Mouse (Mus musculus) olfactory bulb, adult 2 months (tissue): ENCODE data around the gene Zcchc7. TPM values are rescaled to one million over a fixed set of nuclear protein-coding genes. Genes with fewer than 3 reads are reported as not detected.

ENCODE experiments used
- H3K27ac ChIP-seq: fragments of 200-500 bp; 2 replicates; pipeline ENCODE4 v1.5.1; 2012; ENCODE audit warnings: low read depth, low read length; ENCODE audit not compliant: insufficient read depth
- H3K4me1 ChIP-seq: fragments of 200-500 bp; 2 replicates; pipeline ENCODE4 v1.6.1; 2012; ENCODE audit warnings: low read length; ENCODE audit not compliant: control insufficient read depth, insufficient read depth
- H3K4me3 ChIP-seq: fragments of 200-500 bp; 2 replicates; pipeline ENCODE4 v1.5.1; 2012; ENCODE audit warnings: mild to moderate bottlenecking, low read depth, low read length, moderate library complexity; ENCODE audit not compliant: insufficient read depth
- CTCF ChIP-seq: fragments of 200-500 bp; IDR thresholded peaks from 2 replicates; pipeline ENCODE4 v1.5.1; 2012; ENCODE audit warnings: low read depth, mild to moderate bottlenecking, low read length, moderate library complexity; ENCODE audit not compliant: insufficient read depth
- POLR2A ChIP-seq: fragments of 200-500 bp; IDR thresholded peaks from 2 replicates; pipeline ENCODE4 v1.6.1; 2012; ENCODE audit warnings: mild to moderate bottlenecking, low read depth, low read length, moderate library complexity; ENCODE audit not compliant: insufficient read depth
- WGBS: fragments of 180-500 bp; shearing (Covaris S2); methylation state at CpG from one replicate; pipeline ENCODE4 v1.1.7; 2018; 5-methylcytosine and 5-hydroxymethylcytosine counted together
- polyA plus RNA-seq: library from polyadenylated mRNA; stranded (reverse); fragments of >200 nt; gene quantifications from 2 replicates; pipeline ENCODE4 v1.2.4, GENCODE M21; 2012; ENCODE audit warnings: low replicate concordance; ENCODE audit not compliant: missing spikeins, insufficient read depth, insufficient read length

The Zcchc7 gene
- polyA plus RNA-seq, 1 experiment, result not detected

DNA sequence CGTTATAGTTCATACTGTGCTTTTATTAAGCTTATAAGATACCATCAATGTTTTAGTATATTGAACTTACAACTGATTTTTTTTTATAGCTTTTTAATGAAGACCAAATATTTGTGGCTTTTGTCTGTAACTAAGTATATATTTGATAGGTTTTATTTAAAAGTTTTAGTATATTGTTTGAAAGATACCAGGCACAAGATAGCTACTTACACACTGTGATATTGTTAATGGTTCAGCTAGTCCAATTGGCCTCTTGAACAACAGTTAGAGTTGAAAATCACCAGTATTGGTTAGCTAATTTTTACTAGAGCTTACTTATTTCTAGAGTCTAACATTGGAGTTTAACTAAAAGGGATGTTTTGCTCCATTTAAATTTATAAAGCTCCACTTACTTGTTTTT is 25.8 kb downstream of the Zcchc7 start:
- Histone ChIP-seq H3K27ac (no peak overlapping the region), H3K4me1 (0 out of 2 replicates have a peak, but pooled peaks cover 3% of the 10 kb centered on the region), H3K4me3 (no peak overlapping the region)
- WGBS, result 85% methylated on average over 1 of the region's 1 CpGs
- no peak for TF ChIP-seq CTCF
- no peak for TF ChIP-seq POLR2A

DNA sequence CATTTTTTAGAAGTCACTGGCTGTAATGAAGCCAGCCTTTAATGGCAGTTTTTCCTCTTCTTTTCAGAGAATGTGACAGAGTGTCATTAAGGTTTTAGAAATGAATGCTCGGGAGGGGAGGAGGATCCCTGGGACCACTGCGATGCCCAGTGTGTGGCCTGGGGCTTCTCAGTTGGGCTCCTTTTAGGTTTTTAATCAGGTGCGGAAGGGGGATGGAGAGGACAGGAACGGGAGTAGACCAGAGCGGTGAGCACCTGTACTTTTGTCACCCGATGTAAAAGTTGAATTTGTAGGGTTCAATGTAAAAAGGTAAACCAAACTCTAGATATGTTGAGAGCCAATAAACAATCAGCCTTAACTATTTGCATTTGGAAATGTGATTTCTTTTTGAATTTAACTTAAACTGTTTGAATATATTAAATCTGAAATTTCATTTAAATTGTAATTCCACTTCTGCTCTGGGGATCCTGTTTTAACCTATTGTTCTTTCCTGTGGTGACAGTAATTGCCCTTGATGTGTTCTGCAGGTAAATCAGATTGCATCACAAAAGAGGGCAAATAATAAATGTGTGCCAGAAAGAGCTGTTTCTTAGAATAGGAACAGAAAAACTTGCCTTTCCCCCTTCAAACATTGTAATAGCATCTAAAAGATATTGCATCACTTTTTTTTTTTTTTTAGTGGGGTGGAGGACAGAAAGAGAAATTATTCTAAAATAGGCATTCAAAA is 28.1 kb downstream of the Zcchc7 start:
- 59% methylated on average over 6 of the region's 6 CpGs for WGBS

DNA sequence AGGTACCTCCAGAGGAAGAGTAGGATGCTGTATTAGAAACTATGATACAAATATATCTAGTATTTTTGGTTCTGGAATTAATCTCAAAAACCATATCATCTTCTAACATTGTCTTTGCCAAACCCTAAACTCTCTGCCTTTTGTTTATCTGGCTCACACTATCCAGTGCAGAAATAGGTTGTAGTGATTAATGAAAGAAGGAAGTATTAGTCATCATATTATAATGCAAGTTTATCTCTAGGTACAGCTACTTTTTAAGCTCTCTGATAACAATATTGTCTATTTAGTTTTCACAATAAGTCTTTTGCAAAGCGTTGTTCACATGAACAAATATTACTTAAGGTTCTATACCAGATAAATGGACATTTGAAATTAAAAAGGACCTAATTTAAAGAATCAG is 57.2 kb downstream of the Zcchc7 start:
- no peak overlapping the region for H3K4me3 ChIP-seq
- H3K27ac ChIP-seq, result no peak overlapping the region
- no peaks in the 10 kb centered on the region for H3K4me1 ChIP-seq
- no peak for TF ChIP-seq POLR2A
- WGBS, result 84% methylated on average over 1 of the region's 1 CpGs

More for the DNA sequence above, 28.1 kb downstream of the Zcchc7 start:
- Histone ChIP-seq H3K4me1 (0 out of 2 replicates have a peak, but pooled peaks cover 3% of the 10 kb centered on the region), H3K4me3 (no peak overlapping the region), H3K27ac (no peak overlapping the region)
- TF ChIP-seq POLR2A (no peak), CTCF (no peak)

DNA sequence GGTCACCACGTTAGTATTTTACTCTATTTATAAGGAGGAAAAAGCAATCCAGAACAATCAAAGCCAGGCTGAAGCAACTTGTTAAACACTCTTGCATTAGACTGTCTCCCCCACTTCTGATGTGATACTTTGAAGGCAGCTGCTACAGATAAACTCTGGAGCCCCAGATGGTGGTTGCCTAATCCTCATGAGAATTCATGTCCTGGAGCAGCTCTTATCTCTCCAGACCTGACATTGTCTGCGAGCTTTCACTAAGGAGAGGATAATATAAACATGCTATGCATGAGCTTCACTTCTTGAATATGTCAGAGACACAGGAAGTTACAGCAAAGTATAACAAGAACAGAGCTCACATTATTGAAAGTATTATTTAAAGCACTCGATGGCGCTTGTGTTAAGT is 58.1 kb downstream of the Zcchc7 start:
- TF ChIP-seq CTCF, result no peak
- TF ChIP-seq POLR2A, result no peak
- H3K4me3 ChIP-seq, result no peak overlapping the region
- 57% methylated on average over 4 of the region's 4 CpGs for WGBS
- H3K4me1 ChIP-seq, result no peaks in the 10 kb centered on the region
- H3K27ac ChIP-seq, result no peak overlapping the region

DNA sequence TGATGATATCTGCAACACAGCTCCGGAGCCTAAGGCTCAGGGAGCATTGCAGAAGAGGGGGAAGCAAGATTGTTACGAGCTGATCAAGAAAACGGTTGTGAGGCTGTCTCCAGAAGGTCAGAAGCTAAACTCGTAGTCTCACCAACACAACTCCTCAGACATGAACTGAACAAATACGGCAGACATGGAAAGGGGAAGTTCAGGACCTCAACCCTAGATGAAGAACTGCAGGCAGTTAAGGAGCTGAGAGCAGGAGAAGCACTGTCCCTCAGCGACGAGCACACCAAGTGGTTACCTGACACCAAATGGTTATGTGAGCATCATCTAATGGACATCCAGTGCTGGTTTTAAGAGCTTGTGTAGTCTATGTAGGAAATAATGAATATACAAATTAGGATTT is 60.9 kb downstream of the Zcchc7 start:
- TF ChIP-seq CTCF (no peak), POLR2A (no peak)
- H3K27ac ChIP-seq, result no peak overlapping the region
- H3K4me3 ChIP-seq, result no peak overlapping the region
- H3K4me1 ChIP-seq, result no peaks in the 10 kb centered on the region
- WGBS, result 90% methylated on average over 7 of the region's 7 CpGs

DNA sequence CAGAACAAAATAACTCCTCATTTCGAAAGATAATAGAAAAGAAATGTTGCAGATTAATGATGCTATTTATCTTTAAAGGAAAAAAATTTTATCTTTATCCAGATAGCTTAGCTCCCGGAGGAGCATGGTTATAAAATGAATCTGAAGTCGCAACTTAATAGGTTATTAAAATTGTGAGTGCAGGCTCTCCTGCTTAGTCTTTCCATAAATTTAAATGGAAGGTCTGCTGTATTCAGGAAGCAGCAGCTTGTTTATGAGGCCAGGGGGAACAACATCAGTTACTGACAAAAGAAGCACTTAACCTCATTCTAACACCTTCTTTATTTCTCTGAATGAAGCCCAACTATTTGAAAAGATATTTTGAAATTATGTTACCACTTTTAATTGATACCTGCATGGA is 74.9 kb downstream of the Zcchc7 start:
- H3K4me1 ChIP-seq, result no peaks in the 10 kb centered on the region
- TF ChIP-seq CTCF (no peak), POLR2A (no peak)
- no peak overlapping the region for H3K4me3 ChIP-seq
- H3K27ac ChIP-seq, result no peak overlapping the region
- 70% methylated on average over 3 of the region's 3 CpGs for WGBS

DNA sequence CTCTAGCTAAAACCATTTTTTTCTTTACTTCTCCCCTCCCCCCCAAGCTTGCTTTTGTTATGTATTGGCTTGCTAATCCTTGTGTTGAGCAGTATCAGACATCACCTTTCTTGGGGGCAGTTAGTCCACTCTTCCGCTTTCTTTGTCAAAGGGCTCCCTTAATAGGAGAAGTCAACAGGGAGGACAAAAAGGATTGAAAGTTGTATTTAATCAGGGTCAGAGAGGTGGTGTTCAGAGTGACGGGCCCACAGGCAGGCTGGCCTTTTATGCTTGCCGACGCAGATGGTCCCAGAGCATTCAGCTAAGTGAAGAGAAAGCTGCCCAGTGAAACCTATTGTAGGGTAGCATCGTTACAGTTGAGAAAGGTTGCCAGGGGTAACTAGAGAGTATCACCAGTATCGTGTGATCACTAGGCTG is 96.2 kb downstream of the Zcchc7 start:
- 56% methylated on average over 6 of the region's 6 CpGs for WGBS
- H3K4me1 ChIP-seq, result peaks cover 3% of the 10 kb centered on the region; the same call in 1 of the 2 replicates
- H3K4me3 ChIP-seq, result no peak overlapping the region
- TF ChIP-seq POLR2A (no peak), CTCF (no peak)
- H3K27ac ChIP-seq, result no peak overlapping the region

DNA sequence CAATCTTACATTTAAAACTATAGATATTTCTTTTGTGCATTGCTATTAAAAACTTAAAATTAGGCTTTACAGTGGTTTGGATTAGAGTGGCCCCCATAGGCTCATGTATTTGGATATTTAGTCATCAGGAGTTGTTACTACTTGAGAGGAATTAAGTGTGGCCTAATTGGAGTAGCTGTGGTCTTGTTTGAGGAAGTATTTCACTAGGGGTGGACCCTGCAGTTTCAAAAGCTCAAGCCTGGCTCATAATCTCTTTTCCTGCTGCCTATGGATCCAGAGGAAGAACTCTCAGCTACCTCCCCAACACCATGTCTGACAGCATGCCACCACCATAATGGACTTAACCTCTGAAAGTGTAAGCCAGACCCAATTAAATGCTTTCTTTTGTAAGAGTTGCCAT is 115.9 kb downstream of the Zcchc7 start:
- TF ChIP-seq POLR2A, result no peak
- TF ChIP-seq CTCF, result no peak
- no peak overlapping the region for H3K4me3 ChIP-seq
- no peaks in the 10 kb centered on the region for H3K4me1 ChIP-seq
- H3K27ac ChIP-seq, result no peak overlapping the region

DNA sequence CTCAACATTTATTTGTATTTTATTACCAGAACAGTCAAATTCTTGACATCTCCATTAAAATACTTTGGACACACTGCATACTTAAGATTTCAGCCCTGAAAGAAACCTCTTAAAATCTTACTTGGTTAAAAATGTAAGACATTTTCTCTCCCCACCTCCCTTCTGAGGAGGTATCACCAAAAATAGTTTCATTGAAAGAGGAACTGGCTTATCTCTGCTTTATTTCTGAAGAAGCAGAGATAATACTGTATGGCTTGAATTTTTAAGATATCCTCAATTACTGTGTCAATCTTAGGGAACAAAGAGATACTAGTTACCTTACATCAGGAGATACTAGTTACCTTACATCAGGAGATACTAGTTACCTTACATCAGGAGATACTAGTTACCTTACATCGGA is 116.4 kb downstream of the Zcchc7 start:
- Histone ChIP-seq H3K4me1 (no peaks in the 10 kb centered on the region), H3K27ac (no peak overlapping the region), H3K4me3 (no peak overlapping the region)
- WGBS, result 95% methylated on average over 1 of the region's 1 CpGs
- TF ChIP-seq POLR2A (no peak), CTCF (no peak)

DNA sequence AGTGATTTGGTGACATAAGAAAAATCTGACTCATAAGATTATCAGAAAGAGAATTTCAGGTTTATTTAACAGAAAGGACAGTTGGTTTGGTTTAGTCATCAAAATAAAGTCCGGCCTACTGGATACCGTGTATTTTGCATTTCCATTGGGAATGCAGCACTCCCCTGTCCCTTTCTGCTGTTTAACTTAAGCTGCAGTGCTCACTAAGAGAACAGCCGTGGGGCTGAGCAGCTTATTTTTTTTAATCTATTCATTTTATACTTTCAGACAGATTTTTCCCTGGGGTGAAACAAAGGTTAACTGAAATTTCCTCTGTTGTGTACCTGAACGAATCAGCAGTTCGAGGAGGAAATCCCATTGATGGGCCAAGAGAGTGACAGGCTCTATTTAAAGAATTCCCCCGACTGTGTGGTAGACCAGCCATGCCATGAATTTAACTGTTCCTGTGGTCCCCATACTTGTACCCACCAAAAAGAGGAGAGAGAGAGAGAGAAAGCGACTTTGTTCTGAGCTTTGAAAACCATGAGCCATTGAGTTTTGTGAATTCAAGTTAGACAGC is 124.5 kb downstream of the Zcchc7 start:
- 59% methylated on average over 7 of the region's 7 CpGs for WGBS
- Histone ChIP-seq H3K4me3 (no peak overlapping the region), H3K4me1 (no peaks in the 10 kb centered on the region), H3K27ac (no peak overlapping the region)
- no peak for TF ChIP-seq CTCF
- no peak for TF ChIP-seq POLR2A
